Mouse (Mus musculus): ENCODE measurements around the gene Cyp4a32. TPM values are rescaled to one million over a fixed set of nuclear protein-coding genes. Genes with fewer than 3 reads are reported as not detected.
A peak's percentile ranks its signal among the peaks of the same experiment; 100 is the strongest.
"Not testable (repeated sequence)": the region's sequence is repeated elsewhere in the genome, so short reads cannot be mapped to it uniquely, and the experiment has no call there.

The Cyp4a32 gene
- polyA plus RNA-seq, 1 experiment from 2014 or later: 18.5 TPM

DNA sequence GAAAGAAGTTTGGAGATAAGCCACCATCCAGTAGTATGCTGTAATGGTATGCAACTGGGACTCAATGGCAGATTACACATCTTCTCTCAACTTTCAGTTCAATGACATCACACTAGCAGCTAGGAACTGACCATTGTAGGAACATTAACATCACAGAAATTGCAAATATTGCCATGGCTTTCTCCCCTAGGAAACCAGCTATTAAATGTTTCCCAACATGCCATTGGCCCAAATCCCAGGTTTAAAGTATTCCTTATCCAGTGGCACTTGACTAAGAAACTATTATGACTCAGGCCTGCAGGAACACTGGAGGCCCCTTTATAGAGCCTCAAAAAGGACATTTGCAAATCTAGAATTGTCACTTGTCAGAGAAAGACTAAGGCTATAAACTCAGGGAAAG, 48.6 kb downstream of the Cyp4a32 start:
- no peak for ATAC-seq
- Histone ChIP-seq H3K27me3 (ENCODE audit: insufficient read depth, low read length) (no peaks in the 10 kb centered on the region), H3K4me1 (ENCODE audit: insufficient read depth) (no peaks in the 10 kb centered on the region), H3K36me3 (replicated peaks; ENCODE audit: insufficient read depth, low read length) (no peaks in the 10 kb centered on the region), H3K4me2 (ENCODE audit: low read depth, low read length) (no peak overlapping the region), H3K4me3 (ENCODE audit: low read depth, low read length) (no peak overlapping the region), H3K9me3 (ENCODE audit: low read length) (no peaks in the 10 kb centered on the region), H3K9ac (replicated peaks) (no peak overlapping the region), H3K27ac (ENCODE audit: low read depth) (no peak overlapping the region)
- TF ChIP-seq CTCF (IDR thresholded peaks at IDR 0.05; ENCODE audit: low read depth) (no peak), EP300 (IDR thresholded peaks at IDR 0.05; ENCODE audit: low read depth) (no peak)
- DNase-seq: no peak

DNA sequence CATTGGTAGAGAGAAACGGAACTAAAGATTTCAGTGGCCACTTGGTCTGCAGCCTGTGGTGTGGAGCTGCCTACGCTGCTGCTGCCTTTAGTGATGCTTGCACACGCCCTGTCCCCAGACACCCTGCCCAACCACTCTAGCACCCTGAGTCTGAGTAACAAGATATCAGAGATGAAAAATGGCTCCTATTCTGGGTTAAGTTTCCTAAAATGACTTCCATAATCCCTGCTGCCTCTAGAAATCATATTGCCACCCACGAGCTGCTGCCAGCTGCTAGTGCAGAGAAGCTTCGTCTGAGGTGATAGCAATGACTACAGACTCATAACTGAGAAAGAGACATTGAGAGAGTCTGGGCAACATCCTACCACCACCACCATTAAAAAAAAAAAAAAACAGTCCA, 50.1 kb downstream of the Cyp4a32 start:
- no peak overlapping the region for H3K27ac ChIP-seq (ENCODE audit: low read depth)
- no peak overlapping the region for H3K9ac ChIP-seq (replicated peaks)
- H3K36me3 ChIP-seq (replicated peaks; ENCODE audit: insufficient read depth, low read length): no peaks in the 10 kb centered on the region
- ATAC-seq (no peak), DNase-seq (no peak)
- H3K27me3 ChIP-seq (ENCODE audit: insufficient read depth, low read length): no peaks in the 10 kb centered on the region
- H3K4me2 ChIP-seq (ENCODE audit: low read depth, low read length): no peak overlapping the region
- TF ChIP-seq CTCF (IDR thresholded peaks at IDR 0.05; ENCODE audit: low read depth): no peak
- TF ChIP-seq EP300 (IDR thresholded peaks at IDR 0.05; ENCODE audit: low read depth): no peak
- 81% methylated on average over 5 of the region's 5 CpGs for WGBS (ENCODE audit: insufficient replicate concordance)
- H3K4me1 ChIP-seq (ENCODE audit: insufficient read depth): no peaks in the 10 kb centered on the region
- H3K9me3 ChIP-seq (ENCODE audit: low read length): no peaks in the 10 kb centered on the region
- no peak overlapping the region for H3K4me3 ChIP-seq (ENCODE audit: low read depth, low read length)

DNA sequence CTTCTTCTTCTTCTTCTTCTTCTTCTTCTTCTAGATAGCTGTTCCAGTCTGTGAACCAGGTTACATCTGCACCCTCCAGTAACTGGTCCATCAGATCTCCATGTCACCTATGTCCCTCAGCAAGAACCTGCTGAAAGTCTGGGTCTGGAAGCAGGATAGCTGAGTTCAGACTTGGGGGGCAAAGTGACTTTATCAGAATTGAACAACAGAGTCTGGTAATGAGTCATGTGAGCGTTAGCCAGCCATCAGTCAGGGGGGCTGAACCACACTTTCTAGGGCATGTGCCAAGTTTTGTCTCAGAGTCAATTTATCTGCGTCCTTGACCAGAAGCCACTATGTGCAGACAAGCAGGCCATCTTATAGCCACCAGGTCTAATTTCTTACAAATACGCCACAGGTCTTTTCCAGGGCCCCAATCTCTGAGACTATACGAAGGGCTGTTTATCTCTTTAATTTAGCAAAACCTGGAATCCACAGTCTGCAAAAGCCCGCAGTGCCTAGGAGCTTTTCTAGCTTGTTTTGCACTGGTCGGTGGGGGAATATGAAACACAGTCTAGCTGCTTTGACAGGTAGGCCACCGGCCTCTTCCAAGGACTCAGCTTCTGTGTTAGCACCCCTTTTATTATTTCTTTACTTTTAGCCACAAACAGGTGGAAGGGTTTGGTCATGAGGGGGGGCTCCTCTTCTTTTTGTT, 55.2 kb downstream of the Cyp4a32 start:
- not testable (repeated sequence) for H3K4me3 ChIP-seq (ENCODE audit: low read depth, low read length); H3K4me2 ChIP-seq (ENCODE audit: low read depth, low read length); H3K9ac ChIP-seq (replicated peaks); H3K4me1 ChIP-seq (ENCODE audit: insufficient read depth); H3K27ac ChIP-seq (ENCODE audit: low read depth); ATAC-seq; H3K9me3 ChIP-seq (ENCODE audit: low read length); H3K36me3 ChIP-seq (replicated peaks; ENCODE audit: insufficient read depth, low read length); H3K27me3 ChIP-seq (ENCODE audit: insufficient read depth, low read length); DNase-seq
- WGBS (ENCODE audit: insufficient replicate concordance): 49% methylated on average over 7 of the region's 7 CpGs

DNA sequence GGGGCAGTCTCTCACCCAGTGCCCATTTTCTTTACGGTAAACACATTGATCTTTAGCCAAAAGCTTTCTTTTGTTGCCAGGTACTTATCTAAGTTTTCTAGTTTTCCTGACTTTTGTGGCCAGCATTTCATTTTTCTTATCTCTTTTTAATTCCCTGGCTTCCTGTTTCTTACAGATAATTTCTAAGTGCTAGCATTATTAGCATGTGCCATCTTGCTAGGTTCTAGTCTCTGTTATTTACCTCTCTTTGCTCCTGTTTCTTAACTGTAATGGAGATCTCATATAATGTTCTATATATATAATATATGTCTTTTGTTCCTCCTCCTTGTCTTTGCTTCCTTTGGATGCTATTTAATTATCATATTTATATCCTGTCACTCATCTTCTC, 55.8 kb downstream of the Cyp4a32 start:
- 30% methylated on average over 1 of the region's 1 CpGs for WGBS (ENCODE audit: insufficient replicate concordance)
- not testable (repeated sequence) for H3K4me2 ChIP-seq (ENCODE audit: low read depth, low read length); H3K36me3 ChIP-seq (replicated peaks; ENCODE audit: insufficient read depth, low read length); H3K9ac ChIP-seq (replicated peaks); ATAC-seq; H3K27me3 ChIP-seq (ENCODE audit: insufficient read depth, low read length); H3K4me1 ChIP-seq (ENCODE audit: insufficient read depth); H3K4me3 ChIP-seq (ENCODE audit: low read depth, low read length); H3K9me3 ChIP-seq (ENCODE audit: low read length); H3K27ac ChIP-seq (ENCODE audit: low read depth); DNase-seq

DNA sequence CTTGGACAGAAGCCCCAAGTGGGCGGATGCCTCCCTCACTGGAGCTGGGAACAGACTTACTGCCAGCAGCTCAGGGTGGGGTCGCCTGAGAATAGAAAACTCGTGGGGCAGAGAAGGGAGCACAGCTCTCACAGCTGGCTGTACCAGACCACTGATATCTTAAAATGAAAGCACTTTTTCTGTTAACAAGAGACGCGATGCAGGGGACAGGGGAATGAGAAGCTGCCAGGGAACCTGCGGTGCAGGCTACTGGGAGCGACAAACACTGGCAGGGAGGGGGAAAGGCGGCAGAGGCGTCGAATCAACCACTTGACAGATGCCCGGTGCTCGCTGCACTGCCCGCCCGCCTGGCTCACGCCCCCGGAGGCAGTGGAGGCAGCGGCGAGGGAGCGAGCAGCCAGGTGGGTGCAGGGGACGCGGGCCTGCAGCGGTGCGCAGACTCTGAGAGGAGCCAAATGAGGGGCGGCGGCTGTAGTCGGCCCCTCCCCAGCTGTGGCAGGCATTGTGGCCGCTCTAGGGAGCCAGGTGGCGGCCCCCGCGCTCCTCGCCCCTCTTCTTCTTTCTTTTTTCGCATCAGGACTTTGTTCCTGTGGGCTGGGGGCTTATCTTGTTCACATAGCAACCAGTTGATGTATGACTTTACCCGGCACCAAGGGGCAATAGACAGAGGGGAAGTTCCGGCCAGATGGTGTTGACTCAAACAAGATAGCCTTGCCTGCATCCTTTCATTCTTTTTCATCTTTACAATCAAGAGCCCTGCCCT, 56.5 kb downstream of the Cyp4a32 start:
- Histone ChIP-seq H3K9me3 (ENCODE audit: low read length) (no peaks in the 10 kb centered on the region), H3K27ac (ENCODE audit: low read depth) (no peak overlapping the region), H3K4me1 (ENCODE audit: insufficient read depth) (no peaks in the 10 kb centered on the region), H3K4me3 (ENCODE audit: low read depth, low read length) (peak overlapping the region; percentile 41), H3K9ac (replicated peaks) (peak overlapping the region; percentile 27; the same call in 1 of the 2 replicates), H3K36me3 (replicated peaks; ENCODE audit: insufficient read depth, low read length) (no peaks in the 10 kb centered on the region), H3K4me2 (ENCODE audit: low read depth, low read length) (peak overlapping the region; percentile 76), H3K27me3 (ENCODE audit: insufficient read depth, low read length) (no peaks in the 10 kb centered on the region)
- TF ChIP-seq CTCF (IDR thresholded peaks at IDR 0.05; ENCODE audit: low read depth): no peak
- TF ChIP-seq EP300 (IDR thresholded peaks at IDR 0.05; ENCODE audit: low read depth): no peak
- WGBS (ENCODE audit: insufficient replicate concordance): 2% methylated on average over 34 of the region's 34 CpGs
- ATAC-seq: peak; percentile 74
- peak; percentile 49 for DNase-seq

- Histone ChIP-seq H3K4me2 (ENCODE audit: low read depth, low read length) (peak overlapping the region; percentile 76; the same call in 1 of the 2 replicates), H3K27ac (ENCODE audit: low read depth) (no peak overlapping the region), H3K4me3 (ENCODE audit: low read depth, low read length) (no peak overlapping the region), H3K4me1 (ENCODE audit: insufficient read depth) (no peaks in the 10 kb centered on the region), H3K36me3 (replicated peaks; ENCODE audit: insufficient read depth, low read length) (no peaks in the 10 kb centered on the region), H3K9ac (replicated peaks) (no peak overlapping the region), H3K27me3 (ENCODE audit: insufficient read depth, low read length) (no peaks in the 10 kb centered on the region), H3K9me3 (ENCODE audit: low read length) (no peaks in the 10 kb centered on the region)
- ATAC-seq (peak; percentile 39; the same call in 1 of the 2 replicates), DNase-seq (no peak)
- TF ChIP-seq EP300 (IDR thresholded peaks at IDR 0.05; ENCODE audit: low read depth) (no peak), CTCF (IDR thresholded peaks at IDR 0.05; ENCODE audit: low read depth) (no peak)
Measured at GRCm38 (mm10) chr4:115657867-115658249, 57.1 kb downstream of the Cyp4a32 start.
